Mouse (Mus musculus) thymus, adult 2 months (tissue): ENCODE data around the gene Ccl27a.
"Not testable (repeated sequence)": the region's sequence is repeated elsewhere in the genome, so short reads cannot be mapped to it uniquely, and the experiment has no call there.

Source experiments
- CTCF ChIP-seq: fragments of 200-500 bp; IDR thresholded peaks from 2 replicates; pipeline ENCODE4 v1.5.1; 2012; ENCODE audit warnings: mild to moderate bottlenecking, control low read depth, low read length, moderate library complexity, borderline replicate concordance; ENCODE audit not compliant: control insufficient read depth, poor library complexity, insufficient read depth; ENCODE audit errors: extremely low read depth
- POLR2A ChIP-seq: fragments of 200-500 bp; IDR thresholded peaks from 2 replicates; pipeline ENCODE4 v1.6.1; 2012; ENCODE audit warnings: mild to moderate bottlenecking, low read length, control low read depth, moderate library complexity; ENCODE audit not compliant: control insufficient read depth, poor library complexity, insufficient read depth; ENCODE audit errors: extremely low read depth

- not testable (repeated sequence) for TF ChIP-seq CTCF, POLR2A
Observed at GRCm38 (mm10) chr4:41781271-41781670, 7.2 kb upstream of the Ccl27a start.
